Mouse (Mus musculus): ENCODE measurements around the gene Epb41l4b.
A peak's percentile ranks its signal among the peaks of the same experiment; 100 is the strongest.

- TF ChIP-seq CTCF (IDR thresholded peaks at IDR 0.05; ENCODE audit: low read depth, low read length) (peak; percentile 96), EP300 (IDR thresholded peaks at IDR 0.05; ENCODE audit: insufficient read depth, low read depth, low read length) (no peak)
Observed at GRCm38 (mm10) chr4:57065273-57065672, 78.0 kb downstream of the Epb41l4b start.

Data from ES-Bruce4 (cell line).